Mouse (Mus musculus) ZHBTc4 (cell line): ENCODE measurements around the gene Pla2g4c.

Source experiments
- DNase-seq: peaks from one replicate; pipeline ENCODE4 v3.0.0-alpha.2; 2011; ENCODE audit warnings: low read depth, low spot score

Pla2g4c gene

DNA sequence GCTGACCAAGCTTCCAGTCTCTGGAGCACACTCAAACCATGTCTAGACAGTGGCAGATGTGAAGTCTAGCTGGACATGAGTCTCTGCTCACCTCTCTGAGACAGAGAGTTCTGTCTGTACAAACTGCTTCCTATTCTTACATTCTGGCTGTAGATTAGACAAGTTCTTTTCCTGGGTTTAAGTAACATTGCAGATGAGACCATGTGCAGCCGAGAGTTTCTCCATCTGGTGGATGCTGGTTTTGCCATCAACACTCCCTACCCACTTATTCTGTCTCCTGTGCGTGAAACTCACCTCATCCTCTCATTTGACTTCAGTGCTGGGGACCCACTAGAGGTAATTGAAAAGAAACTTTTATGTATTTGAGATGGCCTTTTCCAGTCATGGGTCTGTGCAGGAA, 56.1 kb downstream of the Pla2g4c start:
- DNase-seq = no peak

GRCm38 (mm10) chr7:13397832-13398231, 73.4 kb downstream of the Pla2g4c start, which contains the start of gene Cabp5:
Gene Cabp5, plus strand, starts transcription at chr7:13398132.
- no peak for DNase-seq
